Mouse (Mus musculus) liver, postnatal 0 days (tissue): ENCODE measurements at regions not wholly inside any gene's neighbourhood (a gene's known extent, or its start where the extent isn't known, plus 50 kb on each side); places are given as distances from the start of the nearest gene placed in this dataset.

Source experiments
- ATAC-seq: fragments of 200-750 bp; cut with Nextera tagmentation; 2 replicates; pipeline ENCODE4 v1.8.0; 2017; ENCODE audit warnings: mild to moderate bottlenecking, moderate library complexity
- DNase-seq: peaks from one replicate; pipeline ENCODE4 v3.0.0-alpha.2; 2016
- H3K27ac ChIP-seq: fragments of 300-500 bp; sonication (generic); 2 replicates; pipeline ENCODE4 v1.5.1; 2014; ENCODE audit warnings: antibody characterized with exemption, moderate library complexity, mild to moderate bottlenecking, low read depth
- H3K27me3 ChIP-seq: fragments of 300-500 bp; sonication (generic); 2 replicates; pipeline ENCODE4 v1.6.1; 2014; ENCODE audit warnings: low read length, control low read depth, mixed read lengths; ENCODE audit not compliant: insufficient read depth
- H3K36me3 ChIP-seq: fragments of 300-500 bp; sonication (generic); replicated peaks from 2 replicates; pipeline ENCODE4 v1.6.1; 2014; ENCODE audit warnings: mild to moderate bottlenecking, control low read depth, low read length, moderate library complexity, mixed read lengths; ENCODE audit not compliant: insufficient read depth
- H3K4me1 ChIP-seq: fragments of 300-500 bp; sonication (generic); 2 replicates; pipeline ENCODE4 v1.6.1; 2014; ENCODE audit warnings: antibody characterized with exemption, mild to moderate bottlenecking, control low read depth; ENCODE audit not compliant: insufficient read depth
- H3K4me2 ChIP-seq: fragments of 300-500 bp; sonication (generic); 2 replicates; pipeline ENCODE4 v1.6.1; 2014; ENCODE audit warnings: low read depth, mild to moderate bottlenecking, low read length, moderate library complexity, mixed read lengths
- H3K4me3 ChIP-seq: fragments of 300-500 bp; sonication (generic); 2 replicates; pipeline ENCODE4 v1.5.1; 2014; ENCODE audit warnings: low read depth, low read length
- H3K9ac ChIP-seq: fragments of 300-500 bp; sonication (generic); replicated peaks from 2 replicates; pipeline ENCODE4 v1.6.1; 2014; ENCODE audit warnings: mild to moderate bottlenecking, moderate library complexity
- H3K9me3 ChIP-seq: fragments of 300-500 bp; sonication (generic); 2 replicates; pipeline ENCODE4 v1.6.1; 2016; ENCODE audit warnings: mild to moderate bottlenecking, control low read depth, low read length, mixed read lengths
- CTCF ChIP-seq: sonication (generic); IDR thresholded peaks from 2 replicates; pipeline ENCODE4 v1.5.1; 2016; ENCODE audit warnings: antibody characterized with exemption, low read depth
- EP300 ChIP-seq: IDR thresholded peaks from 2 replicates; pipeline ENCODE4 v1.6.1; 2016; ENCODE audit warnings: antibody characterized with exemption, low read depth, mild to moderate bottlenecking
- WGBS: fragments of 180-500 bp; shearing (Covaris S2); extraction: QIAGEN DNeasy Blood & Tissue Kit; methylation state at CpG from one replicate; pipeline ENCODE4 v1.1.7; 2014; ENCODE audit not compliant: insufficient replicate concordance; 5-methylcytosine and 5-hydroxymethylcytosine counted together

- Histone ChIP-seq H3K4me2 (no peak overlapping the region), H3K27me3 (no peaks in the 10 kb centered on the region), H3K36me3 (no peaks in the 10 kb centered on the region), H3K27ac (no peak overlapping the region), H3K4me3 (no peak overlapping the region), H3K4me1 (no peaks in the 10 kb centered on the region), H3K9me3 (no peaks in the 10 kb centered on the region), H3K9ac (no peak overlapping the region)
- no peak for ATAC-seq
- WGBS, result 82% methylated on average over 5 of the region's 5 CpGs
- DNase-seq, result no peak
- TF ChIP-seq EP300 (no peak), CTCF (no peak)
These were observed 66.4 kb downstream of the Xrcc2 start for GRCm38 (mm10) chr5:25639187-25639586.

- Histone ChIP-seq H3K4me2 (no peak overlapping the region), H3K9me3 (no peaks in the 10 kb centered on the region), H3K9ac (no peak overlapping the region), H3K36me3 (no peaks in the 10 kb centered on the region), H3K27ac (no peak overlapping the region), H3K4me1 (no peaks in the 10 kb centered on the region), H3K4me3 (no peak overlapping the region), H3K27me3 (no peaks in the 10 kb centered on the region)
- TF ChIP-seq EP300 (no peak), CTCF (no peak)
- ATAC-seq, result no peak
- DNase-seq, result no peak
These were observed 67.5 kb downstream of the Xrcc2 start for GRCm38 (mm10) chr5:25638097-25638496.

- DNase-seq (no peak), ATAC-seq (no peak)
- Histone ChIP-seq H3K4me2 (no peak overlapping the region), H3K36me3 (no peaks in the 10 kb centered on the region), H3K27me3 (no peaks in the 10 kb centered on the region), H3K4me3 (no peak overlapping the region), H3K27ac (no peak overlapping the region), H3K9ac (no peak overlapping the region), H3K4me1 (no peaks in the 10 kb centered on the region), H3K9me3 (no peaks in the 10 kb centered on the region)
- TF ChIP-seq EP300 (no peak), CTCF (peak; percentile 27; the same call in 1 of the 2 replicates)
- 74% methylated on average over 5 of the region's 5 CpGs for WGBS
These were observed 72.6 kb downstream of the Xrcc2 start for GRCm38 (mm10) chr5:25632861-25633535.

GRCm38 (mm10) chr5:25629731-25630130 is 75.9 kb downstream of the Xrcc2 start:
- no peak overlapping the region for H3K27ac ChIP-seq
- ATAC-seq, result no peak
- H3K9me3 ChIP-seq, result no peaks in the 10 kb centered on the region
- no peak for DNase-seq
- H3K4me1 ChIP-seq, result no peaks in the 10 kb centered on the region
- TF ChIP-seq CTCF, result peak; percentile 11; the same call in 1 of the 2 replicates
- TF ChIP-seq EP300, result no peak
- no peaks in the 10 kb centered on the region for H3K36me3 ChIP-seq
- WGBS, result 72% methylated on average over 4 of the region's 4 CpGs
- H3K27me3 ChIP-seq, result no peaks in the 10 kb centered on the region
- no peak overlapping the region for H3K4me3 ChIP-seq
- H3K4me2 ChIP-seq, result no peak overlapping the region
- H3K9ac ChIP-seq, result no peak overlapping the region

- Histone ChIP-seq H3K4me3 (no peak overlapping the region), H3K27me3 (no peaks in the 10 kb centered on the region), H3K9me3 (no peaks in the 10 kb centered on the region), H3K36me3 (no peaks in the 10 kb centered on the region), H3K4me1 (no peaks in the 10 kb centered on the region), H3K9ac (no peak overlapping the region), H3K27ac (no peak overlapping the region), H3K4me2 (no peak overlapping the region)
- 71% methylated on average over 5 of the region's 5 CpGs for WGBS
- no peak for ATAC-seq
- no peak for DNase-seq
- TF ChIP-seq CTCF (no peak), EP300 (no peak)
These were observed 77.1 kb downstream of the Xrcc2 start for GRCm38 (mm10) chr5:25628504-25628903.

- no peak overlapping the region for H3K9ac ChIP-seq
- 66% methylated on average over 5 of the region's 5 CpGs for WGBS
These were observed 78.5 kb downstream of the Xrcc2 start for GRCm38 (mm10) chr5:25627086-25627485.

GRCm38 (mm10) chr5:25624029-25624428 is 81.6 kb downstream of the Xrcc2 start:
- Histone ChIP-seq H3K27ac (no peak overlapping the region), H3K9ac (no peak overlapping the region), H3K27me3 (no peaks in the 10 kb centered on the region), H3K4me1 (no peaks in the 10 kb centered on the region), H3K36me3 (no peaks in the 10 kb centered on the region), H3K4me2 (no peak overlapping the region), H3K9me3 (no peaks in the 10 kb centered on the region), H3K4me3 (no peak overlapping the region)
- ATAC-seq, result no peak
- no peak for DNase-seq
- no peak for TF ChIP-seq EP300
- TF ChIP-seq CTCF, result no peak
- WGBS, result 73% methylated on average over 1 of the region's 1 CpGs

More at GRCm38 (mm10) chr5:25627086-25627485, 78.5 kb downstream of the Xrcc2 start:
- TF ChIP-seq EP300 (no peak), CTCF (no peak)
- H3K36me3 ChIP-seq, result no peaks in the 10 kb centered on the region
- DNase-seq (no peak), ATAC-seq (no peak)
- H3K27ac ChIP-seq, result no peak overlapping the region
- H3K27me3 ChIP-seq, result no peaks in the 10 kb centered on the region
- H3K4me1 ChIP-seq, result no peaks in the 10 kb centered on the region
- no peak overlapping the region for H3K4me2 ChIP-seq
- H3K4me3 ChIP-seq, result no peak overlapping the region
- no peaks in the 10 kb centered on the region for H3K9me3 ChIP-seq
